Mouse (Mus musculus) 3T3-L1 (cell line): ENCODE measurements at regions not wholly inside any gene's neighbourhood (a gene's known extent, or its start where the extent isn't known, plus 50 kb on each side); places are given as distances from the start of the nearest gene placed in this dataset.

Experiments used
- DNase-seq: peaks from one replicate; pipeline ENCODE4 v3.0.0-alpha.2; 2015; ENCODE audit warnings: low read depth, low spot score

DNA sequence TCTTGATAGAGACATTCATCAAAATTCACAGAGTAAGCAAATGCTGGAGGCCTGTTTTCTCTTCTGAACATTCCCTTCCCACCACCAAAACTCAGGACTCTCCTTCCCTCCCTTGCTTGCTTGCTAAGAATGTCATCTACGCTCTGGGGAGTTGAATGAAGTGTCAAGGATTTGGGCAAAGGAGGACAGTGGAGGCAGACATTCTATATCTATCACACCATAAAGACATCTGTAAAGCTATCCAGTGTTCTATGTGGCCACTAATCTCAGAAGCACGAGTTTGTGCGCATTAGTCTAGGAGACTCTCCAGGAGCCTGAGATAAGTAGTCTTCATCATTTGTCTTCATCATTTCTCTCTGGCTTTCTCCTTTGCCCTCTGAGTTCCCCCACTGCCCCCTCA, 94.1 kb upstream of the Dapk1 start:
- no peak for DNase-seq

DNA sequence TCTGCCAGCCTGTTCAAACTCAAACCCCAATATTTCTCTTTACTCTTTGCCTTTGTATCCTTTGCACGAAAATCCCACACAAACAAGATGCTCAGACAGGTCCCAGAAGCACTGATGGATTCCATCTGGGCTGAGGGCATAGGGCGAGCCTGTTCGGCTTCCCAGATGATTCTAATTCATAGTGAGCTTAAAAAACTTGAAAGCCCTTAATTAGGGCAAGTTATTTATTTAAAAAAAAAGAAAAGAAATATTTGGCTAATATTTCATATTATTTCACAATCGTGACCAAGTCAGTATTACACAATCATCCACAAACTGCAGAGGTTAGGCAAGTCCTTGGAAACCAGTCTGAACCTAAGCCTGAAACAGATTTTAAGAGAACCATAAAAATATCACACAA, 93.7 kb upstream of the Dapk1 start:
- DNase-seq: no peak

DNA sequence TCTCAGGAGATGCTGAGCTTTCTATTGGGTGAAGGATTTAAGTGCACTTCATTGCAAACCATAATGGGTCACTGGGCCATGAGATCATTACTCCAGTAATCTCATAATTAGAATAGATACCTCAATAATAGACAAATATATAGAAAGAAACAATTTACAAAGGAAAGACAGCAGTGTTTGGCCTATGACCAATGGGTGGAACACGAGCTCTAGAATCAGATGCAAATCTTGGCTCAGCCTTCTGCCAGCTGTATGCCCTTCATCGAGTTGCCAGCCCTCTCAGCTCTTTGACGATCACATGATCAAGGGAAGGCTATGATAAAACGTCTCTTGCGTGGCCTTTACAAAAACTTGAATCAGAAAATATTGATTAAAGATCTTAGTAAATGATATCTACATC, 92.9 kb upstream of the Dapk1 start:
- DNase-seq: no peak

GRCm38 (mm10) chr13:60511101-60511500, 90.6 kb upstream of the Dapk1 start:
- no peak for DNase-seq

- DNase-seq: no peak
These were observed 90.1 kb upstream of the Dapk1 start for GRCm38 (mm10) chr13:60511628-60512027.

DNA sequence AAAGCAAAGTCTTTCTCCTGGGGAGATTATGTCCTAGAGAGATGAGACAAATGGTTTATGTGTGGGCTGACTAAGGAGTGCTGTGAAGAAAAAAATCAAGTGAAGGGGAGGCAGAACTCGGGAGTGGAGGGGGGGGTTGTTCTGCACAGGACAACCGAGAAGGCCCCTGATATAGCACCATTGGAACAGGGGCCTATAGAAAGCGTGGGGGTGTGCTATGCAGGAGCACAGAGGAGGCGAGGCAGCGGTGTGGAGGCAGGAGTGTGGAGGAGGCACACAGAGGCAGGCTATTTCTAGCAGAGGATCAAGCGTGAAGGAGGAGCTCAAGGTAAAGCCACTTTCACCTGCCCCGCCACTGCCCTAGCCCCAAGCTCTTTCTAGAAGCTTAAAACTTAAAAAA, 88.0 kb upstream of the Dapk1 start:
- DNase-seq: no peak

DNA sequence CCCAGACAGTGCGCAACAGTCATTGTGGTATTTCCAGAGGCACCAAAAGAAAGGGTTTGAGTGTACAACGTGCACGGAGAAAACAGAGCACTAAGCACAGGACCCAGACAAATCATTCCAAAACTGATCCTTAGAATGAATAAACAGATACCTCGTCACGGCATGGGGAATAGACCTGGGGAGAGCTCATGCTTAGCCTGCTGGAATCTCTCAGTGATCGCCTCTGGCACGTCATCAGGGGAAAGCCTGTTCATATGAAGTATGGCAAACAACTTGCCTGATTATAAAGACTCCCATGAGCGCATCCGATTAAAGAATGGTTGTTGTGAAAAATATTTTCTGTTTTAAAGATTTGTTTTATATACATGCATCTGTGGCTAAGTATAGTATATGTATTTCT, 86.9 kb upstream of the Dapk1 start:
- DNase-seq: no peak

DNA sequence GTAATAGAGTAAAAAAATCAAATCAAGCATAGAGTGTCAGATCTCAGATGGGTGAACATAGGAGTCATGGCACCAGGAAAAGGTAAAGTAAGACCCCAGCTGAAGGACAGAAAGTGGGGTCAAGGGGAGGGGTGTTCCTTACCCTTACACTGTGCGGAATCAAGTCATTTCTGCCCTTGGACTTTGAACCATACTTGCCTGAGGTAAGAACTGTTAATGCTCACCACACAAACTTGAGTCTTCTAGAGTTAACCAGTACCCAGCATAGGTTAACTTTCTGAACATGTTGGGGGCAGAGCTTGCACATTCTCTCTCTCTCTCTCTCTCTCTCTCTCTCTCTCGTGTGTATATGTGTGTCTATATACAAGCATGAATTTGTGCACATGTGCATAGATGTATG, 83.7 kb upstream of the Dapk1 start:
- DNase-seq: no peak

DNA sequence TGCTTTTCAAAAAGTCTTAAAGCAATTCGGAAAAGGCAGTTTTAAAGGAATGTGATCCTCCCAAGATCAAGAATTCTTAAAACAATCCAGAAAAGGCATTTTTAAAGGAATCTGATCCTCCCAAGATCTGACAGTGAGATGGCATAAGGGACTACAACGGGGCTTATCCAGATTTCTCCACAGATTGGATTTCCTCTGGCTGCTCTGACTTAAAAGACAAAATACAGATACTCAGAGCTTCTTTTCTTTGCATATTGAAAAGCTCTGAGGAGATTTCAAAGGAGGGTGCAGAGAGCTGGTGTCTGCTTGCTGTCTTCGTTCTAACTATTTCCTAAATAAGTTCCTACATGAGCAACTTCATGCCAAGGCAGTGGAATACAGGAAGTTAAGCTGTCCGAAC, 82.0 kb upstream of the Dapk1 start:
- no peak for DNase-seq

- DNase-seq: no peak
These were observed 78.9 kb upstream of the Dapk1 start for GRCm38 (mm10) chr13:60522719-60523450.

DNA sequence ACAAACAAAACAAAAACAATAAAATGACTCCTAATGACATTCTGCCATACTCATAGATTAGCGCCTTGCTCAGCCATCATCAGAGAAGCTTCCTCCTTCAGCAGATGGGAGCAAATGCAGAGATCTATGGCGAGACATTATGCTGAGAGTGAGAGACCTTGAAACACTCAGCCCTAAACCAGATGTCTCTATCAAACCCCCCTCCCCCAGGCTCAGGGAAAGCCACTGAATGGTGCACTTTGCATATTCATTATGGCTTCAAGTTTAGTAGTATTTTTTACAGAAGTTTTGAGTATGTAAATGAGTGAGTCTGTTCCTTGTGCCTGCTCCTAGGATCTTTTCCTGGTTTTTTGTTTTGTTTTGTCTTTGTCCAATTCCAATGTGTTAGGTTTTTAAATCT, 73.9 kb upstream of the Dapk1 start:
- no peak for DNase-seq

GRCm38 (mm10) chr13:60528819-60529218, 72.9 kb upstream of the Dapk1 start:
- DNase-seq: no peak

DNA sequence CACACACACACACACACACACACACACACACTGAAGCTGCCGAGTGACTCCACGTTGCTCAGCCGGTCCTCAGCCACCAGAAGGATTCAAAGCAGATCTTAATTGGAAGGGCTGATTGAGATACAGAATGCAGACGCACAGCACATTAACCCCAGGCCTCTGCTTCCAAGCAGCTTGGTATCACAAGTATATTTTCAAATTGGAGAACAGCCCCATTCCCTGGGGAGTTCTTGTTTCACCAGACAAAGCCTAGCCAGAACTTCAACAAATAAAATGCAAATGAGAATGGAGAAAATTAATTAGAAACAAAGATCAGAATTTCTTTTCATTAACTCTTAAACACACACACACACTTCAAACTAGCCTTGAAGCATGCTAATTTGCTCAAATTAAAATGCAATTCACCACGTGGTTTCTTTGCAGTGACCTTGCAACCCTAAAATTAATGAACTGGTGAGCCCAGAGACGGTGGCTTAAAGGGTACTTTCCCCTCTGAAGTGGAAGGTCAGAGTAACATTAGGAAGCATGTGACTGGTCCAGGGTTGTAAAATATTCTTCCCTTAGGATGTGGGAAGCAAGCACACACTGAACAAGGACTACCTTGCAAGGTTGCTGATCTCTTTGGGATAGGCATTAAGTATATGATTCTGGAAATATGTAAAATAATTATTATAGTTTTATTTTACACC, 72.2 kb upstream of the Dapk1 start:
- DNase-seq: no peak

DNA sequence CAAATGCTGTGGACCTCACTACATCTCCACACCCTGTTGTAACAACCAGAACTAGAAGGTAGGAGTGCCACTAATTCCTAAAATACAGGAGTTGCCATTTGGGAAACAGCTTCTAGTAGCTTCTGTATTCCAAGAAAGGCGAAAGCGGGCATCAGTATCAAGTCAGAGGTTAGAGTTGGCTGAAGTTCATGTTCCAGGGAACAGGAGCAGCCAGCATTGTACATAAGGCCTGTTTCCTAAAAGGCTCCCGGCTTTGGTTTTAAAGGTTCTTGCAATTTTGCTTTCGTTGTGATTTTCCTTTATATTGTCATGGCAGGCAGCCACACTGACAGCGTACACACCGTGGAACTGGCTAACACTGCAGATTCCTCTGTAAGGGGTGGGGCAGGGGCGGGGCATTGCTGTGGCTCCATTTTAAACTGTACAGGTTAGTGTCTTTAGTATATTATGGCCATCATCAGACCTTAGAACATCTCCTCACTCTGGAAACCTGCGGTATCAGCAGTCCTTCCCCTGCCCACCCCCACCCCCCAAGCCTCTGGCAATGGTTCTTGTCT, 67.8 kb upstream of the Dapk1 start:
- no peak for DNase-seq

- DNase-seq: no peak
These were observed 67.2 kb upstream of the Dapk1 start for GRCm38 (mm10) chr13:60534501-60534900.

- DNase-seq: no peak
These were observed 66.7 kb upstream of the Dapk1 start for GRCm38 (mm10) chr13:60535045-60535444.

GRCm38 (mm10) chr13:60536725-60537124, 65.0 kb upstream of the Dapk1 start:
- DNase-seq: no peak

DNA sequence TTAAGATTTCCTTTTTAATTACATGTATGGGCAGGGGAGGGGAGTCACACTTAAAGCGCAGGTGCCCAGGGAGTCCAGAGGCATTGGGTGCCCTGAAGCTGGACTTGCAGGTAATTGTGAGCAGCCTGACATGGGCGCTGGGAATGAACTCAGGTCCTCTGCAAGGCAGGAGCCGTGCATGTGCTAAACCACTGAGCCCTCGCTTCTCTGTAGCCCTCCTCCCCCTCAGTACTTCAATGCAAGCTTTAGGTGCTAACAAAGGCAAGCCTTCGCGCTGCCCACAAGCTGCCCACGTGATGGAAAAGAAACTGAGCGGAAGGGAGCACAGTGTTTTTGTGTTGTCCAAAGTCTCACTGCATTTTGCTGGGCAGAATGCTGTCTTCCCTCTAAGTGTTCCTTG, 63.6 kb upstream of the Dapk1 start:
- no peak for DNase-seq

- no peak for DNase-seq
These were observed 60.6 kb upstream of the Dapk1 start for GRCm38 (mm10) chr13:60541165-60541564.

DNA sequence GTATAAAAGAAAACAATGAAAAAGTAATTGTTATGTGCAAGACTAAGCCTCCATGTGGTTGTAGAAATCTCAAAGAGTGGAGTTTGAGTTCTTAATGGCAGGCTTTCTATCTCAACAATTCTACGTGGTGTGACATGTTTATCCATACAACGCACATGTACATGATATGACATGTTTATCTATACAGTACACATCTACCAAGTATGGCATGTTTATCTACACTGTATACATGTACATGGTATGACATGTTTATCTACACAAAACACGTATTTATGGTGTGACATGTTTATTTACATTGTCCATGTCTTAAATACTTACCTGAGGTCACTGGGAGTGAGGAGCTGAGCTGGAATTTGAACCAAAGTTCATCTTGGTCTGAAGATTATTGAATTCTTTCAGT, 57.4 kb upstream of the Dapk1 start:
- DNase-seq: no peak

DNA sequence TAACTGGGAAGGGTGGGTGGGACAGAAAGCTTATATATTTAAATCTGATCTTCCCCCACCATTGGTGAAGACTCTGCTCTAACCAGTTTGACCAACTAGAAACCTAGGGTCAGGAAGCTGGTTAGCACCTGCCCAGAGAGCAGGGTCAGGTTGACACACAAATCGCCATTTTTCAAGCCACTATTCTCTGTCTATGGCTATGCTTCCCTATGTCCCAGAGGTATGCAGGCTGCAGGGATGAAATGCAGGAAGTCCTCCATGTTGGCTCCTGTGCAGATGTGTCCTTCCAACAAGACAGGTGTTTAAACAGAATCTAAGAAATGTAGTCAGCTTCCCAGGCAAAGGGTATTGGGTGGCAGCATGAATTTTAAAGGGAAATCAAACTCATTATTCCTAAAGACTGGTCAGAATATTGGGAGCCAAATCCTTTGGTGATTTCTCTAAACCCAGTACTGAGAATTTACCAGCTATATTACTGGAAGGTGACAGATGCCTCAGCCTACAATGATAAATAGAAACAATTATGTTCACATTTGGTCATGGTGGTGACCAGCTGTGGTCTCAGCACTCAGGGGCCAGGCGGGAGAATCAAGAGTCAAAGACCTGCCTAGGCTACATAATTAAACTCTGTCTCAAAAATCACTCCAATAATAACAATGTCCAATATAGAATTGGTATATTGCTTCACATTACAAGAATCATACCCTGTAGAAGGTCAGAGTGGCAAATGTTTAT, 55.6 kb upstream of the Dapk1 start:
- no peak for DNase-seq
